Mouse (Mus musculus) hindbrain, embryonic 10.5 days (tissue): ENCODE measurements around the gene Ccdc136. TPM values are rescaled to one million over a fixed set of nuclear protein-coding genes. Genes with fewer than 3 reads are reported as not detected.
"Not testable (repeated sequence)": the region's sequence is repeated elsewhere in the genome, so short reads cannot be mapped to it uniquely, and the experiment has no call there.

ENCODE experiments used
- DNase-seq: peaks from one replicate; pipeline ENCODE4 v3.0.0-alpha.2; 2017; ENCODE audit warnings: low spot score
- H3K27ac ChIP-seq: fragments of 300-500 bp; sonication (generic); 2 replicates; pipeline ENCODE4 v1.5.1; 2016; ENCODE audit warnings: mild to moderate bottlenecking, moderate library complexity
- H3K27me3 ChIP-seq: fragments of 300-500 bp; sonication (generic); 2 replicates; pipeline ENCODE4 v1.6.1; 2016; ENCODE audit warnings: mild to moderate bottlenecking; ENCODE audit not compliant: poor library complexity, insufficient read depth, severe bottlenecking
- H3K36me3 ChIP-seq: fragments of 300-500 bp; sonication (generic); 2 replicates; pipeline ENCODE4 v1.6.1; 2016; ENCODE audit warnings: mild to moderate bottlenecking, moderate library complexity
- H3K4me1 ChIP-seq: fragments of 300-500 bp; sonication (generic); replicated peaks from 2 replicates; pipeline ENCODE4 v1.6.1; 2016; ENCODE audit warnings: mild to moderate bottlenecking
- H3K4me3 ChIP-seq: fragments of 300-500 bp; sonication (generic); 2 replicates; pipeline ENCODE4 v1.5.1; 2016; ENCODE audit warnings: mild to moderate bottlenecking, moderate library complexity
- H3K9me3 ChIP-seq: fragments of 300-500 bp; sonication (generic); 2 replicates; pipeline ENCODE4 v1.6.1; 2016; ENCODE audit warnings: mild to moderate bottlenecking, moderate library complexity
- WGBS: fragments of 180-500 bp; shearing (Covaris S2); methylation state at CpG from one replicate; pipeline ENCODE4 v1.1.7; 2016; 5-methylcytosine and 5-hydroxymethylcytosine counted together
- polyA plus RNA-seq: library from polyadenylated mRNA; unstranded; fragments of >200 nt; fragmentation: Nextera tagmentation; extraction: Ambion mirVana; gene quantifications from 2 replicates; pipeline ENCODE4 v1.2.1, GENCODE M21; 2016

The Ccdc136 gene
- polyA plus RNA-seq, 1 experiment from 2014 or later, result 22.4 TPM

- H3K36me3 ChIP-seq, result peaks cover 78% of the 10 kb centered on the region
- DNase-seq, result no peak
- WGBS, result 96% methylated on average over 4 of the region's 4 CpGs
Observed at GRCm38 (mm10) chr6:29377386-29377785, 18.7 kb upstream of the Ccdc136 start.

GRCm38 (mm10) chr6:29378678-29379077 is 17.4 kb upstream of the Ccdc136 start:
- DNase-seq, result no peak
- Histone ChIP-seq H3K4me1 (peaks cover 6% of the 10 kb centered on the region), H3K36me3 (peaks cover 65% of the 10 kb centered on the region), H3K9me3 (no peaks in the 10 kb centered on the region), H3K27me3 (no peaks in the 10 kb centered on the region), H3K27ac (no peak overlapping the region), H3K4me3 (no peak overlapping the region)
- 96% methylated on average over 10 of the region's 10 CpGs for WGBS

More at GRCm38 (mm10) chr6:29377386-29377785, 18.7 kb upstream of the Ccdc136 start:
- H3K9me3 ChIP-seq, result no peaks in the 10 kb centered on the region
- no peak overlapping the region for H3K4me3 ChIP-seq
- no peaks in the 10 kb centered on the region for H3K27me3 ChIP-seq
- H3K27ac ChIP-seq, result no peak overlapping the region
- H3K4me1 ChIP-seq, result peaks cover 3% of the 10 kb centered on the region

- H3K4me3 ChIP-seq, result no peak overlapping the region
- peaks cover 6% of the 10 kb centered on the region for H3K4me1 ChIP-seq
- no peak for DNase-seq
- H3K9me3 ChIP-seq, result no peaks in the 10 kb centered on the region
- 93% methylated on average over 6 of the region's 6 CpGs for WGBS
- H3K27ac ChIP-seq, result no peak overlapping the region
- H3K36me3 ChIP-seq, result peaks cover 53% of the 10 kb centered on the region
- H3K27me3 ChIP-seq, result no peaks in the 10 kb centered on the region
Observed at GRCm38 (mm10) chr6:29379954-29380353, 16.2 kb upstream of the Ccdc136 start.

GRCm38 (mm10) chr6:29382442-29382841 is 13.7 kb upstream of the Ccdc136 start:
- WGBS, result 59% methylated on average over 2 of the region's 2 CpGs
- Histone ChIP-seq H3K4me3 (no peak overlapping the region), H3K36me3 (peaks cover 28% of the 10 kb centered on the region), H3K27ac (no peak overlapping the region), H3K4me1 (peaks cover 9% of the 10 kb centered on the region), H3K27me3 (peaks cover 9% of the 10 kb centered on the region), H3K9me3 (no peaks in the 10 kb centered on the region)
- no peak for DNase-seq

- peak within 1 kb of the TSS; percentile 44 for H3K4me3 ChIP-seq
Observed at GRCm38 (mm10) chr6:29388052-29388518, 8.0 kb upstream of the Ccdc136 start, which contains the start of gene Opn1sw. Gene Opn1sw, minus strand, starts transcription at chr6:29388468.

GRCm38 (mm10) chr6:29388606-29389080 is 7.5 kb upstream of the Ccdc136 start:
- H3K4me3 ChIP-seq, result peak overlapping the region; percentile 44
- H3K9me3 ChIP-seq, result no peaks in the 10 kb centered on the region
- no peaks in the 10 kb centered on the region for H3K36me3 ChIP-seq
- H3K27ac ChIP-seq, result no peak overlapping the region
- H3K4me1 ChIP-seq, result peaks cover 14% of the 10 kb centered on the region
- DNase-seq, result peak; percentile 35
- 13% methylated on average over 11 of the region's 11 CpGs for WGBS
- peaks cover 44% of the 10 kb centered on the region for H3K27me3 ChIP-seq

More at GRCm38 (mm10) chr6:29388052-29388518, 8.0 kb upstream of the Ccdc136 start, which contains the start of gene Opn1sw:
- no peaks in the 10 kb centered on the region for H3K9me3 ChIP-seq
- H3K27me3 ChIP-seq, result peaks cover 40% of the 10 kb centered on the region
- peak; percentile 28 for DNase-seq
- WGBS, result 3% methylated on average over 12 of the region's 12 CpGs
- no peak within 1 kb of the TSS for H3K27ac ChIP-seq
- no peaks in the 10 kb centered on the region for H3K36me3 ChIP-seq
- H3K4me1 ChIP-seq, result peaks cover 14% of the 10 kb centered on the region

GRCm38 (mm10) chr6:29389425-29389824 is 6.7 kb upstream of the Ccdc136 start:
- no peak overlapping the region for H3K4me3 ChIP-seq
- no peak overlapping the region for H3K27ac ChIP-seq
- H3K27me3 ChIP-seq, result peaks cover 52% of the 10 kb centered on the region
- H3K36me3 ChIP-seq, result no peaks in the 10 kb centered on the region
- 61% methylated on average over 9 of the region's 9 CpGs for WGBS
- H3K4me1 ChIP-seq, result peaks cover 14% of the 10 kb centered on the region
- no peak for DNase-seq
- H3K9me3 ChIP-seq, result no peaks in the 10 kb centered on the region

- 84% methylated on average over 1 of the region's 1 CpGs for WGBS
- peaks cover 16% of the 10 kb centered on the region for H3K4me1 ChIP-seq
- not testable (repeated sequence) for H3K36me3 ChIP-seq, H3K27ac ChIP-seq, DNase-seq, H3K4me3 ChIP-seq, H3K9me3 ChIP-seq
- peaks cover 63% of the 10 kb centered on the region for H3K27me3 ChIP-seq
Observed at GRCm38 (mm10) chr6:29390500-29390899, 5.6 kb upstream of the Ccdc136 start.

- not testable (repeated sequence) for H3K4me3 ChIP-seq, H3K9me3 ChIP-seq, DNase-seq, H3K36me3 ChIP-seq, H3K27ac ChIP-seq
- WGBS, result 76% methylated on average over 8 of the region's 8 CpGs
- peaks cover 23% of the 10 kb centered on the region for H3K4me1 ChIP-seq
- peaks cover 64% of the 10 kb centered on the region for H3K27me3 ChIP-seq
Observed at GRCm38 (mm10) chr6:29391241-29391640, 4.9 kb upstream of the Ccdc136 start.

- Histone ChIP-seq H3K27ac (no peak overlapping the region), H3K36me3 (no peaks in the 10 kb centered on the region), H3K27me3 (peaks cover 64% of the 10 kb centered on the region), H3K9me3 (no peaks in the 10 kb centered on the region), H3K4me1 (peaks cover 29% of the 10 kb centered on the region), H3K4me3 (no peak overlapping the region)
- no peak for DNase-seq
- 74% methylated on average over 4 of the region's 4 CpGs for WGBS
Observed at GRCm38 (mm10) chr6:29391802-29392201, 4.3 kb upstream of the Ccdc136 start.

- 64% methylated on average over 1 of the region's 1 CpGs for WGBS
- peaks cover 56% of the 10 kb centered on the region for H3K27me3 ChIP-seq
- H3K4me1 ChIP-seq, result peaks cover 27% of the 10 kb centered on the region
- no peak overlapping the region for H3K4me3 ChIP-seq
- H3K36me3 ChIP-seq, result no peaks in the 10 kb centered on the region
- no peaks in the 10 kb centered on the region for H3K9me3 ChIP-seq
- no peak overlapping the region for H3K27ac ChIP-seq
- no peak for DNase-seq
Observed at GRCm38 (mm10) chr6:29394286-29394685, 1.8 kb upstream of the Ccdc136 start.

- H3K9me3 ChIP-seq, result no peaks in the 10 kb centered on the region
- no peak for DNase-seq
- no peaks in the 10 kb centered on the region for H3K36me3 ChIP-seq
- H3K4me3 ChIP-seq, result peak overlapping the region; percentile 68
- H3K4me1 ChIP-seq, result peaks cover 27% of the 10 kb centered on the region
- peak overlapping the region; percentile 85 for H3K27ac ChIP-seq
- peaks cover 47% of the 10 kb centered on the region for H3K27me3 ChIP-seq
- under 1% methylated on average over 24 of the region's 24 CpGs for WGBS
Observed at GRCm38 (mm10) chr6:29396714-29397540, 818 bp downstream of the Ccdc136 start.

- 10% methylated on average over 6 of the region's 6 CpGs for WGBS
- peak; percentile 14 for DNase-seq
- peaks cover 27% of the 10 kb centered on the region for H3K4me1 ChIP-seq
- H3K9me3 ChIP-seq, result no peaks in the 10 kb centered on the region
- peak overlapping the region; percentile 85 for H3K27ac ChIP-seq
- H3K27me3 ChIP-seq, result peaks cover 45% of the 10 kb centered on the region
- H3K36me3 ChIP-seq, result no peaks in the 10 kb centered on the region
- peak overlapping the region; percentile 68 for H3K4me3 ChIP-seq
Observed at GRCm38 (mm10) chr6:29397575-29397974, 1.5 kb downstream of the Ccdc136 start.
